Mouse (Mus musculus): ENCODE data around the gene Parvb. TPM values are rescaled to one million over a fixed set of nuclear protein-coding genes. Genes with fewer than 3 reads are reported as not detected.

Parvb gene
- polyA plus RNA-seq, 1 experiment, result 17.0 TPM

Other genes starting within 250 kb of the Parvb start
- gene Efcab6, start 166.7 kb upstream of the Parvb start, polyA plus RNA-seq (2012; rRNA removed), result 7.6 and 9.6 TPM in 2 replicates
- 326 and 363 TPM in 2 replicates for gene Sult4a1, start 126.3 kb upstream of the Parvb start, polyA plus RNA-seq (2012; rRNA removed)
- gene Pnpla5, start 108.9 kb upstream of the Parvb start, polyA plus RNA-seq (2012; rRNA removed), result 0.04 TPM in 1 of 2 replicates, not detected in the other
- 18.3 and 21.6 TPM in 2 replicates for gene Pnpla3, start 64.2 kb upstream of the Parvb start, polyA plus RNA-seq (2012; rRNA removed)
- gene Samm50, start 39.8 kb upstream of the Parvb start, polyA plus RNA-seq (2012; rRNA removed), result 43.7 and 53.4 TPM in 2 replicates
- gene Parvg, start 92.0 kb downstream of the Parvb start, polyA plus RNA-seq (2012; rRNA removed), result 5.0 and 5.4 TPM in 2 replicates
- gene Shisal1, start 215.1 kb downstream of the Parvb start, polyA plus RNA-seq (2012; rRNA removed), result 42.8 and 49.5 TPM in 2 replicates

All from frontal cortex, adult 2 months (tissue).